Mouse (Mus musculus): ENCODE measurements around the gene Prpf6. TPM values are rescaled to one million over a fixed set of nuclear protein-coding genes. Genes with fewer than 3 reads are reported as not detected.

Gene Prpf6
- total RNA-seq, 1 experiment from 2014 or later: 96.6 TPM

DNA sequence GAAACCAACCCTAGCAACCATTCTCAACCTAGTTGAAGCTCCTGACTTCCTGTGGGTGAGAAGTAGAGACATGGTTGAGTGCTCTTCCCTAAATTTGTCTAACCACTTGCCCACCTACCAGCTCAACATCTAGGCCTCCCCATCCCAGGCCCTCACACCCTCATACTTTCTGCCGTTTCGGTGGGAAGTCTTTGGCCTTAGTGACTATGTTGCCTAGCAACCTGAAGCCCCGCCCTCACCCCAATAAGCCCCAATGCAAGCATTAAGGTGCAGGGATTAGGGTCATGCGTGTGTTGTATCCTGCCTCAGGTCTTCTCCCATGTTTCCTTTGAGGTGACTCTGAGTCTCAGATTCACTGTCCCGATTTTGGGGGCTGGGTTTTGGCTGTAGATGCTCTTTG, 106.6 kb downstream of the Prpf6 start, which contains the start of gene Lkaaear1:
Gene Lkaaear1 (minus strand): TSS at position 202 of the 400 bp plus-strand sequence.
- ATAC-seq (replicated peaks; ENCODE audit: insufficient number of reproducible peaks, low FRiP score, low TSS enrichment, poor library complexity, severe bottlenecking): no peak

Other genes starting within 250 kb of the Prpf6 start
- 65.6 to 98.9 TPM (median 66.9 TPM) in 3 replicates for gene Zgpat, start 226.9 kb upstream of the Prpf6 start, total RNA-seq (2017)
- 51.2 to 71.0 TPM (median 67.9 TPM) in 3 replicates for gene Arfrp1, start 226.5 kb upstream of the Prpf6 start, total RNA-seq (2017)
- gene Lime1, start 211.8 kb upstream of the Prpf6 start, total RNA-seq (2017): 55.7 to 137 TPM (median 104 TPM) in 3 replicates
- gene Zbtb46, start 132.4 kb upstream of the Prpf6 start, total RNA-seq (2017): 2.3 to 4.3 TPM (median 3.8 TPM) in 3 replicates
- not detected in 3 replicates for gene Abhd16b, start 98.7 kb upstream of the Prpf6 start, total RNA-seq (2017)
- gene Tpd52l2, start 94.7 kb upstream of the Prpf6 start, total RNA-seq (2017): 87.5 to 134 TPM (median 104 TPM) in 3 replicates
- 47.3 to 71.5 TPM (median 52.6 TPM) in 3 replicates for gene Dnajc5, start 71.4 kb upstream of the Prpf6 start, total RNA-seq (2017)
- 106 to 183 TPM (median 161 TPM) in 3 replicates for gene Uckl1, start 7.0 kb upstream of the Prpf6 start, total RNA-seq (2017)
- 6.6 to 20.6 TPM (median 10.2 TPM) in 3 replicates for gene Zfp512b, start 935 bp downstream of the Prpf6 start, total RNA-seq (2017)
- gene Samd10, start 7.3 kb downstream of the Prpf6 start, total RNA-seq (2017): 1.5 to 5.5 TPM (median 4.5 TPM) in 3 replicates
- not detected in 3 replicates for gene Gm29797, start 65.2 kb downstream of the Prpf6 start, total RNA-seq (2017)
- gene Sox18, start 79.8 kb downstream of the Prpf6 start, total RNA-seq (2017): not detected in 3 replicates
- gene Tcea2, start 88.4 kb downstream of the Prpf6 start, total RNA-seq (2017): 3.8 to 20.0 TPM (median 10.0 TPM) in 3 replicates
- 102 to 134 TPM (median 128 TPM) in 3 replicates for gene Rgs19, start 102.1 kb downstream of the Prpf6 start, total RNA-seq (2017)
- gene Lkaaear1, start 106.6 kb downstream of the Prpf6 start, total RNA-seq (2017): not detected in 3 replicates
- gene Oprl1, start 123.1 kb downstream of the Prpf6 start, total RNA-seq (2017): 0.19 TPM in 1 of 3 replicates, not detected in the others
- 0.29 TPM in 1 of 3 replicates, not detected in the others for gene Myt1, start 171.5 kb downstream of the Prpf6 start, total RNA-seq (2017)
- 27.3 to 61.6 TPM (median 42.9 TPM) in 3 replicates for gene Pcmtd2, start 246.0 kb downstream of the Prpf6 start, total RNA-seq (2017)